7 mouse cellular contexts compared by ENCODE assay signal in genomic region chr13:107889985-107890865, GRCm38 (mm10).
DNase-seq lines count a peak whose midpoint lies in the region; ATAC-seq and TF ChIP-seq lines count a peak whose summit lies in the region.

No protein-coding gene starts in this region.

- H3K9me3 ChIP-seq in embryonic facial prominence, embryonic 12.5 days = no peaks in the 10 kb centered on the region
- H3K9me3 ChIP-seq in limb, embryonic 12.5 days = no peaks in the 10 kb centered on the region
- no peaks in the 10 kb centered on the region for H3K9me3 ChIP-seq in midbrain, embryonic 15.5 days

- H3K9ac ChIP-seq in embryonic facial prominence, embryonic 12.5 days = peak overlapping the region; percentile 90
- H3K9ac ChIP-seq in limb, embryonic 12.5 days (replicated peaks) = peak overlapping the region; percentile 75
- H3K9ac ChIP-seq in midbrain, embryonic 15.5 days = peak overlapping the region; percentile 86

- peak overlapping the region; percentile 96 for H3K27ac ChIP-seq in embryonic facial prominence, embryonic 12.5 days
- H3K27ac ChIP-seq in kidney, adult 2 months (ENCODE audit: insufficient read depth, low read depth, low read length) = peak overlapping the region; percentile 85
- peak overlapping the region; percentile 97 for H3K27ac ChIP-seq in limb, embryonic 12.5 days
- peak overlapping the region; percentile 98 for H3K27ac ChIP-seq in midbrain, embryonic 15.5 days
- peak overlapping the region; percentile 99 for H3K27ac ChIP-seq in spleen, adult 2 months (ENCODE audit: insufficient read depth, low read length)

- peak; percentile 93 for ATAC-seq in embryonic facial prominence, embryonic 12.5 days (ENCODE audit: insufficient number of reproducible peaks, insufficient read depth, low FRiP score, low TSS enrichment)
- ATAC-seq in limb, embryonic 12.5 days (ENCODE audit: insufficient number of reproducible peaks, insufficient read depth, low FRiP score, low TSS enrichment, low read depth) = peak; percentile 95
- ATAC-seq in midbrain, embryonic 15.5 days (replicated peaks) = peak; percentile 97

- peak overlapping the region; percentile 80 for H3K4me2 ChIP-seq in embryonic facial prominence, embryonic 12.5 days (replicated peaks)
- peak overlapping the region; percentile 82 for H3K4me2 ChIP-seq in limb, embryonic 12.5 days
- peak overlapping the region; percentile 72 for H3K4me2 ChIP-seq in midbrain, embryonic 15.5 days

- H3K4me1 ChIP-seq in embryonic facial prominence, embryonic 12.5 days = peaks cover 14% of the 10 kb centered on the region
- H3K4me1 ChIP-seq in kidney, adult 2 months (ENCODE audit: control insufficient read depth, insufficient read depth, low read length) = no peaks in the 10 kb centered on the region; the same call in 1 of the 2 replicates
- H3K4me1 ChIP-seq in limb, embryonic 12.5 days (replicated peaks) = peaks cover 16% of the 10 kb centered on the region
- peaks cover 24% of the 10 kb centered on the region for H3K4me1 ChIP-seq in midbrain, embryonic 15.5 days
- H3K4me1 ChIP-seq in spleen, adult 2 months (ENCODE audit: control insufficient read depth, insufficient read depth, insufficient read length) = peaks cover 2% of the 10 kb centered on the region

- WGBS in embryonic facial prominence, embryonic 12.5 days = under 1% methylated on average over 85 of the region's 90 CpGs
- 2% methylated on average over 90 of the region's 90 CpGs for WGBS in kidney, adult 2 months
- under 1% methylated on average over 83 of the region's 90 CpGs for WGBS in limb, embryonic 12.5 days
- WGBS in midbrain, embryonic 15.5 days = under 1% methylated on average over 80 of the region's 90 CpGs
- WGBS in spleen, adult 2 months = under 1% methylated on average over 78 of the region's 90 CpGs

- TF ChIP-seq CTCF in kidney, adult 2 months (conservative IDR thresholded peaks at IDR 0.05; ENCODE audit: insufficient read depth, insufficient read length, low read depth, low read length) = 0 out of 2 replicates have a peak, but pooled peaks have one; percentile 21
- no peak for TF ChIP-seq CTCF in spleen, adult 2 months (IDR thresholded peaks at IDR 0.05; ENCODE audit: extremely low read depth, insufficient read depth, insufficient read length, insufficient replicate concordance)

- DNase-seq in adrenal gland, postnatal 25 days = peak; percentile 99
- DNase-seq in heart, adult 18-20 months = peak; percentile 99
- DNase-seq in kidney, adult 2 months = peak; percentile 99
- peak; percentile 99 for DNase-seq in spleen, adult 2 months (ENCODE audit: low read depth in 1 of 2, low spot score in 2 of 2)

- TF ChIP-seq POLR2A in kidney, adult 2 months (IDR thresholded peaks at IDR 0.05; ENCODE audit: low read depth, low read length) = peak; percentile 94
- TF ChIP-seq POLR2A in spleen, adult 2 months (IDR thresholded peaks at IDR 0.05; ENCODE audit: low read depth, low read length) = peak; percentile 86

- 0 out of 2 replicates have a peak, but pooled peaks cover 6% of the 10 kb centered on the region for H3K27me3 ChIP-seq in embryonic facial prominence, embryonic 12.5 days
- H3K27me3 ChIP-seq in kidney, adult 2 months (replicated peaks; ENCODE audit: control insufficient read depth, insufficient read depth, low read length) = no peaks in the 10 kb centered on the region
- H3K27me3 ChIP-seq in limb, embryonic 12.5 days = peaks cover 21% of the 10 kb centered on the region
- no peaks in the 10 kb centered on the region for H3K27me3 ChIP-seq in midbrain, embryonic 15.5 days (replicated peaks)
- peaks cover 14% of the 10 kb centered on the region for H3K27me3 ChIP-seq in spleen, adult 2 months (ENCODE audit: control insufficient read depth, insufficient read depth, low read length)

- H3K4me3 ChIP-seq in embryonic facial prominence, embryonic 12.5 days = peak overlapping the region; percentile 83
- H3K4me3 ChIP-seq in kidney, adult 2 months (ENCODE audit: insufficient read depth, low read depth, low read length) = peak overlapping the region; percentile 77
- H3K4me3 ChIP-seq in limb, embryonic 12.5 days (replicated peaks) = peak overlapping the region; percentile 85
- H3K4me3 ChIP-seq in midbrain, embryonic 15.5 days = peak overlapping the region; percentile 79
- H3K4me3 ChIP-seq in spleen, adult 2 months (ENCODE audit: extremely low read depth, insufficient read depth, insufficient read length) = peak overlapping the region; percentile 98

- no peaks in the 10 kb centered on the region for H3K36me3 ChIP-seq in embryonic facial prominence, embryonic 12.5 days
- no peaks in the 10 kb centered on the region for H3K36me3 ChIP-seq in kidney, adult 2 months (ENCODE audit: control insufficient read depth, insufficient read depth, low read length)
- H3K36me3 ChIP-seq in limb, embryonic 12.5 days = no peaks in the 10 kb centered on the region
- no peaks in the 10 kb centered on the region for H3K36me3 ChIP-seq in midbrain, embryonic 15.5 days (replicated peaks)
- H3K36me3 ChIP-seq in spleen, adult 2 months (ENCODE audit: control insufficient read depth, insufficient read depth, low read length) = no peaks in the 10 kb centered on the region

Comparison
In these comparisons a context has a peak if more than half of its experiments do, and no peak if none do; other contexts are left out.
1. Peak in every context shown above with its lines: DNase-seq, ATAC-seq, H3K4me3 ChIP-seq and H3K27ac ChIP-seq.